Mouse (Mus musculus) lung, postnatal 0 days (tissue): ENCODE measurements around the gene Ech1. TPM values are rescaled to one million over a fixed set of nuclear protein-coding genes. Genes with fewer than 3 reads are reported as not detected.
A peak's percentile ranks its signal among the peaks of the same experiment; 100 is the strongest.

Source experiments
- ATAC-seq: fragments of 200-750 bp; cut with Nextera tagmentation; 2 replicates; pipeline ENCODE4 v1.8.0; 2017; ENCODE audit warnings: moderate library complexity
- DNase-seq: peaks from one replicate; pipeline ENCODE4 v3.0.0-alpha.2; 2016; ENCODE audit warnings: low spot score
- H3K27ac ChIP-seq: fragments of 300-500 bp; sonication (generic); 2 replicates; pipeline ENCODE4 v1.5.1; 2014; ENCODE audit warnings: antibody characterized with exemption, mild to moderate bottlenecking, low read length, mixed read lengths
- H3K27me3 ChIP-seq: fragments of 300-500 bp; sonication (generic); replicated peaks from 2 replicates; pipeline ENCODE4 v1.6.1; 2014; ENCODE audit warnings: low read length, mixed read lengths; ENCODE audit not compliant: insufficient read depth
- H3K36me3 ChIP-seq: fragments of 300-500 bp; sonication (generic); 2 replicates; pipeline ENCODE4 v1.6.1; 2014; ENCODE audit warnings: low read length, mixed read lengths; ENCODE audit not compliant: insufficient read depth
- H3K4me1 ChIP-seq: fragments of 300-500 bp; sonication (generic); 2 replicates; pipeline ENCODE4 v1.6.1; 2014; ENCODE audit warnings: antibody characterized with exemption, low read depth, low read length, mixed read lengths; ENCODE audit not compliant: insufficient read depth
- H3K4me2 ChIP-seq: fragments of 300-500 bp; sonication (generic); replicated peaks from 2 replicates; pipeline ENCODE4 v1.6.1; 2014; ENCODE audit warnings: low read depth, mild to moderate bottlenecking, low read length, moderate library complexity, mixed read lengths
- H3K4me3 ChIP-seq: fragments of 300-500 bp; sonication (generic); 2 replicates; pipeline ENCODE4 v1.5.1; 2014; ENCODE audit warnings: low read depth, low read length
- H3K9ac ChIP-seq: fragments of 300-500 bp; sonication (generic); replicated peaks from 2 replicates; pipeline ENCODE4 v1.6.1; 2014; ENCODE audit warnings: low read depth, mild to moderate bottlenecking
- H3K9me3 ChIP-seq: fragments of 300-500 bp; sonication (generic); 2 replicates; pipeline ENCODE4 v1.6.1; 2016; ENCODE audit warnings: low read length, mixed read lengths
- CTCF ChIP-seq: IDR thresholded peaks from 2 replicates; pipeline ENCODE4 v1.5.1; 2016; ENCODE audit warnings: antibody characterized with exemption, mild to moderate bottlenecking
- EP300 ChIP-seq: IDR thresholded peaks from 2 replicates; pipeline ENCODE4 v1.6.1; 2016; ENCODE audit warnings: antibody characterized with exemption, mild to moderate bottlenecking, control low read depth
- WGBS: fragments of 180-500 bp; shearing (Covaris S2); extraction: QIAGEN DNeasy Blood & Tissue Kit; methylation state at CpG from one replicate; pipeline ENCODE4 v1.1.7; 2014; 5-methylcytosine and 5-hydroxymethylcytosine counted together
- polyA plus RNA-seq: library from polyadenylated mRNA; unstranded; fragments of >200 nt; fragmentation: Nextera tagmentation; extraction: Ambion mirVana; gene quantifications from 2 replicates; pipeline ENCODE4 v1.2.1, GENCODE M21; 2015

The Ech1 gene
- polyA plus RNA-seq, 1 experiment from 2014 or later: 308 TPM

DNA sequence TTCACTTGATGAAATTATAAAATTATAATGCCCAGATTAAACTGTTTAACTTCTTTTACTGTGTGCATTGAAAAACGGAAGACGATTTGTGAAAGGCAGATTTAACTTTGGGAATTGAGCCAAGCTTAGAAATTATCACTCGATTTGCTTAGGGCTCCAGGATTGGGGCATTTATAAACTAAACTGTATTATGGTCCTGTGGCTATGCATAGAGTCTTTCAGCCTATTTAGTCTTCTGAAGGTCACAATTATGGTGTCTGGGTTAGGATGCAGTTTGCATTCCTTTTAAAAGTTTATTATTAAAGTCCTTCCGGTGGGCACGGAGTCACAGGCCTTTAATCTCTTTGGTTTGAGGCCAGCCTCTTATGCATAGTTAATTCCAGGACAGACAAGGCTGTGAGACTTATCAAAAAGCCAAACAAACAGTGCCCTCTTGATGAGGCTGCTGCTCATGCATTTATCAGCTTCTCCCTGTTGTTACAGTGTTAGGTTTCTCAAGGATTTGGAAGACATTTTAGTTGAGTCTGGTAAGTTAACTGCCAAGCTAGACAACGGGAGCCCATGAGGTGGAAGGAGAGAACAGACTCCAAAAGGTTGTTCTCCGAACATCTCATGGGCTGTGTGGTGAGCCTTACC lies 13.3 kb upstream of the Ech1 start:
- peak overlapping the region; percentile 95 for H3K27ac ChIP-seq
- H3K4me3 ChIP-seq: peak overlapping the region; percentile 75
- WGBS: 2% methylated on average over 7 of the region's 7 CpGs
- ATAC-seq: no peak
- peak overlapping the region; percentile 76 for H3K4me2 ChIP-seq
- no peaks in the 10 kb centered on the region for H3K27me3 ChIP-seq
- H3K9me3 ChIP-seq: no peaks in the 10 kb centered on the region
- peak; percentile 20; the same call in 1 of the 2 replicates for TF ChIP-seq CTCF
- TF ChIP-seq EP300: 0 out of 2 replicates have a peak, but pooled peaks have one; percentile 3
- H3K4me1 ChIP-seq: peaks cover 20% of the 10 kb centered on the region; the same call in 1 of the 2 replicates
- H3K36me3 ChIP-seq: peaks cover 34% of the 10 kb centered on the region
- peak overlapping the region; percentile 5 for H3K9ac ChIP-seq
- peak; percentile 27 for DNase-seq

DNA sequence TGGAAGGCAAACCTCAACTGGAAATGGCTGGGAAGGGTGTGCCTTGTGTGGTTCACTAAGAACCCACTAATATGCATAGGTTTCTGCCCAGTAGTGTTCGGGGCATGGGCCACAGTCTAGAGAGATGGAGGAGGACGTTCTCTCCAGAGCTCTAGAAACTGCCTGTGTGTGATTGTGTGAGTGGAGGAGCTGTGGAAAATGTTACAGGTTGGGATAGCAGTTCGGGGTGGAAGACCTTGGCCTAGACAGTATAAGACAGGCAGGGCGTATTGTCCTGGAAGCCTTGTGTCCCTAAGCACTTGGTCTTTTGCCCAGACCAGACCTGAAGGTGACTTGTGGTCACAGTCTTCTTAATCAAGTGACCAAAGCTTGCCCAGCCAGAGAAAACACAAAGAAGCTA lies 12.6 kb upstream of the Ech1 start:
- peak overlapping the region; percentile 95 for H3K27ac ChIP-seq

DNA sequence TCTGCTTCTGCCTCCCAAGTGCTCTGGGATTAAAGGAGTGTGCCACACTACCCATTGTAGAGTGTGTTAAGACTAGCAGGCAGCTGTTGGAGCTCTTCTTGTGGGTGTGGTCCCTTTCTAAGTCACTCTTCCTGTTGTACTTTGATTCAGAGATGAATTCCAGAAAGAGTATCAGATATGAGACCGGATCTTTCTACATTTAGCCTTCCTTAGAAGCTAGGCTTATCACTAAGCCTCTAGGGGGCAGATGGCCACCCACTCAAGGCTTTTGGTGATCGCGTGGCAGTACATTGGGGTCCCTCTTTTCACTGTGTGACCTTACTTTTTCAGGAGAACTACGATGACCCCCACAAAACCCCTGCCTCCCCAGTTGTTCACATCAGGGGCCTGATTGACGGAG lies 12.1 kb upstream of the Ech1 start:
- Histone ChIP-seq H3K4me3 (peak overlapping the region; percentile 75), H3K4me1 (peaks cover 16% of the 10 kb centered on the region; the same call in 1 of the 2 replicates), H3K36me3 (peaks cover 46% of the 10 kb centered on the region), H3K9ac (0 out of 2 replicates have a peak overlapping the region, but pooled peaks have one; percentile 5), H3K9me3 (no peaks in the 10 kb centered on the region), H3K4me2 (peak overlapping the region; percentile 76), H3K27me3 (no peaks in the 10 kb centered on the region), H3K27ac (peak overlapping the region; percentile 95)
- DNase-seq (peak; percentile 67), ATAC-seq (no peak)
- WGBS: 52% methylated on average over 5 of the region's 5 CpGs
- TF ChIP-seq EP300 (peak; percentile 57), CTCF (peak; percentile 62)

More for the DNA sequence above, 12.6 kb upstream of the Ech1 start:
- Histone ChIP-seq H3K4me3 (peak overlapping the region; percentile 75), H3K36me3 (peaks cover 41% of the 10 kb centered on the region), H3K27me3 (no peaks in the 10 kb centered on the region), H3K4me2 (peak overlapping the region; percentile 76), H3K9me3 (no peaks in the 10 kb centered on the region), H3K4me1 (peaks cover 20% of the 10 kb centered on the region; the same call in 1 of the 2 replicates), H3K9ac (peak overlapping the region; percentile 5; the same call in 1 of the 2 replicates)
- WGBS: 28% methylated on average over 4 of the region's 4 CpGs
- ATAC-seq (no peak), DNase-seq (no peak)
- no peak for TF ChIP-seq EP300
- no peak for TF ChIP-seq CTCF

DNA sequence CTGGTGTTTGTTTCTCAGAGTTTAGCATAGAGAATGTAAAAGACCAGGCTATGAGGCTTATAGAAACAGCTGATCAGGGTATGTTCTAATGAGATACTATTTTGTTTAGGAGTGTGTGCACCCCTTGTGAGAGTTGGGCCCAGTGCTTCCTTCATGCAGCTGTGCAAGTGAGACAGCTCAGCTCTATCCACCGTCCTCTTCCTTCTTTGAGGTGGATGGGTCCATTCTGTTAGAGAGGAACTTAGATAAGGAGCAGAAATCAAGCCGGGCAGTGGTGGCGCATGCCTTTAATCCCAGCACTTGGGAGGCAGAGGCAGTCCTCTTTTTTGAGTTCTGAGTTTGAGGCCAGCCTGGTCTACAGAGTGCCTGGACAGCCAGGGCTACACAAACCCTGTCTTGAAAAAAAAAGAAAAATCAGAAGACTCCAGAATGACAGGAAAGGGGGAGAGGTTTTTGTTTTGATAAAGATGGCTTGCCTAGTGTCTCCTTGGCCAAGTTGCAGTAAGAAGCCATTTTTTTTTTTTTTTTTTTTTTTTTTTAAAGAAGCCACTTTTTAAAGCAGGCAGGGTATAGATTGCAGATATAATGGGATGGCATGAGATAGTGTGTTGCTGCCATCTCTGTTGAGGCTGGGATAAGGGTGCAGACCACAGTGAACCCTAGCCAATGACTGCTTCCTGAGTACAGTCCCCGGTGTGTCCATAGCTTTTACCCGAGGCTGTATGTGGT lies 10.5 kb upstream of the Ech1 start:
- peaks cover 53% of the 10 kb centered on the region for H3K36me3 ChIP-seq

DNA sequence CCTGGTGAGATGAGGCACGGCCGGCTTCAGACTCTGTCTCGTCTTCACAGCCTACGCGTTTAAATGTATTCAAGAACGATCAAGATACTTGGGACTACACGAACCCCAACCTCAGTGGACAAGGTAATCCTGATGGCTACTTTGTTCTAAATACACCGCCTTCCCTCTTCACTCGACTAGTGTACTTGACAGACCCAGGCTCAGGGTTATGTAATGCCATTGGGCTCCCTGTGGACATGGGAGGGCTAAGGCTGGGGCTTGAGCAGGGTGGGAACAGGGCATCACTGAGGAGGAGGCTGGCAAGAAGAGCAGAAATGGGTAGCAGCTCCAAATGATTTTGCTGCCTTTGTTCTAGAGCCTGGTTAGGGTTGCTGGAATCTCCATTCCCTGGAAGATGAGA lies 9.8 kb upstream of the Ech1 start:
- Histone ChIP-seq H3K9me3 (no peaks in the 10 kb centered on the region), H3K27me3 (no peaks in the 10 kb centered on the region), H3K4me1 (peaks cover 15% of the 10 kb centered on the region; the same call in 1 of the 2 replicates), H3K9ac (no peak overlapping the region), H3K36me3 (peaks cover 59% of the 10 kb centered on the region), H3K27ac (no peak overlapping the region), H3K4me3 (no peak overlapping the region), H3K4me2 (no peak overlapping the region)
- no peak for ATAC-seq
- DNase-seq: no peak
- 76% methylated on average over 9 of the region's 9 CpGs for WGBS
- TF ChIP-seq CTCF: no peak

More for the DNA sequence above, 10.5 kb upstream of the Ech1 start:
- no peak for ATAC-seq
- Histone ChIP-seq H3K27ac (no peak overlapping the region), H3K9me3 (no peaks in the 10 kb centered on the region), H3K4me3 (no peak overlapping the region), H3K9ac (no peak overlapping the region), H3K4me2 (no peak overlapping the region), H3K4me1 (peaks cover 12% of the 10 kb centered on the region; the same call in 1 of the 2 replicates), H3K27me3 (no peaks in the 10 kb centered on the region)
- no peak for TF ChIP-seq EP300
- TF ChIP-seq CTCF: no peak
- WGBS: 71% methylated on average over 5 of the region's 5 CpGs
- DNase-seq: no peak

DNA sequence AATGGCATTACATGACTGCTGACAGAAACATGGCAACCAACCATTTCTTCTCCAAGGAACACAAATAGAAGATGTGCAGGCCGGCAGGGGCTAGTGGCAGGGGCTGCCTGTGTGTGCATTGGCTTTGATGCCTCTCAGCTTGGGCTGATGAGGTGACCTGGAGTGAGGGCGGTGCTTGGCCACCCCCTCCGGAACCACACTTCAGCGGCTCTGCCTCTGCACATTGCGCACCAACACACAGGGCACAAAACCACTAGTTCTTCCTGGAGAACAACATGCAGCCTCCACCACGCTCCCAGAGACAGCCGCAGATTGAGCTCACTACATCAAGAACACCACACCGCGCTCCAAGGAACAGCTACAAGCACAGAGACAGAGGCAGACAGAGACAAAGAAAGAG lies 8.8 kb upstream of the Ech1 start:
- no peak overlapping the region for H3K27ac ChIP-seq

More for the DNA sequence above, 8.8 kb upstream of the Ech1 start:
- H3K9me3 ChIP-seq: no peaks in the 10 kb centered on the region
- no peak for TF ChIP-seq CTCF
- no peak for TF ChIP-seq EP300
- no peak overlapping the region for H3K4me3 ChIP-seq
- H3K27me3 ChIP-seq: no peaks in the 10 kb centered on the region
- H3K36me3 ChIP-seq: peaks cover 69% of the 10 kb centered on the region
- 73% methylated on average over 9 of the region's 9 CpGs for WGBS
- H3K4me1 ChIP-seq: peaks cover 18% of the 10 kb centered on the region; the same call in 1 of the 2 replicates
- ATAC-seq (no peak), DNase-seq (no peak)
- H3K4me2 ChIP-seq: no peak overlapping the region
- H3K9ac ChIP-seq: no peak overlapping the region
